Mouse (Mus musculus) bone marrow macrophage, adult 2 months (primary cell): ENCODE measurements around the gene Pwwp2b.

Source experiments
- CTCF ChIP-seq: IDR thresholded peaks from 2 replicates; pipeline ENCODE4 v1.5.1; 2012; ENCODE audit warnings: low read depth, mild to moderate bottlenecking, low read length, moderate library complexity
- POLR2A ChIP-seq: IDR thresholded peaks from 2 replicates; pipeline ENCODE4 v1.6.1; 2012; ENCODE audit warnings: mild to moderate bottlenecking, low read depth, low read length, borderline replicate concordance

- TF ChIP-seq CTCF (no peak), POLR2A (no peak)
Measured at GRCm38 (mm10) chr7:139285295-139285943, 37.1 kb downstream of the Pwwp2b start.
